Mouse (Mus musculus): ENCODE data around the gene Fat4.

- TF ChIP-seq POLR2A (IDR thresholded peaks at IDR 0.05; ENCODE audit: low read depth, low read length) (no peak), CTCF (IDR thresholded peaks at IDR 0.05; ENCODE audit: extremely low read depth, insufficient read depth, insufficient read length, insufficient replicate concordance) (no peak)
These were observed 26.2 kb downstream of the Fat4 start for GRCm38 (mm10) chr3:38912768-38913487.
